Mouse (Mus musculus) forebrain, postnatal 0 days (tissue): ENCODE measurements around the gene Adi1. TPM values are rescaled to one million over a fixed set of nuclear protein-coding genes. Genes with fewer than 3 reads are reported as not detected.

Experiments used
- ATAC-seq: fragments of 200-750 bp; cut with Nextera tagmentation; 2 replicates; pipeline ENCODE4 v1.8.0; 2017; ENCODE audit warnings: mild to moderate bottlenecking, moderate library complexity
- DNase-seq: peaks from one replicate; pipeline ENCODE4 v3.0.0-alpha.2; 2015
- H3K27ac ChIP-seq: fragments of 300-500 bp; sonication (generic); 2 replicates; pipeline ENCODE4 v1.5.1; 2014; ENCODE audit warnings: low read depth, mild to moderate bottlenecking, antibody characterized with exemption, low read length, moderate library complexity, mixed read lengths
- H3K27me3 ChIP-seq: fragments of 300-500 bp; sonication (generic); 2 replicates; pipeline ENCODE4 v1.6.1; 2014; ENCODE audit warnings: mild to moderate bottlenecking, low read length, mixed read lengths; ENCODE audit not compliant: insufficient read depth
- H3K36me3 ChIP-seq: fragments of 300-500 bp; sonication (generic); 2 replicates; pipeline ENCODE4 v1.6.1; 2014; ENCODE audit warnings: mild to moderate bottlenecking, moderate library complexity; ENCODE audit not compliant: insufficient read depth
- H3K4me1 ChIP-seq: fragments of 300-500 bp; sonication (generic); 2 replicates; pipeline ENCODE4 v1.6.1; 2014; ENCODE audit warnings: antibody characterized with exemption; ENCODE audit not compliant: insufficient read depth
- H3K4me2 ChIP-seq: fragments of 300-500 bp; sonication (generic); 2 replicates; pipeline ENCODE4 v1.6.1; 2014; ENCODE audit warnings: low read depth, mild to moderate bottlenecking, moderate library complexity
- H3K4me3 ChIP-seq: fragments of 300-500 bp; sonication (generic); 2 replicates; pipeline ENCODE4 v1.5.1; 2014; ENCODE audit warnings: low read depth, low read length, mixed read lengths
- H3K9ac ChIP-seq: fragments of 300-500 bp; sonication (generic); 2 replicates; pipeline ENCODE4 v1.6.1; 2014; ENCODE audit warnings: mild to moderate bottlenecking
- H3K9me3 ChIP-seq: fragments of 300-500 bp; sonication (generic); 2 replicates; pipeline ENCODE4 v1.6.1; 2016; ENCODE audit warnings: low read length
- CTCF ChIP-seq: sonication (generic); IDR thresholded peaks from 2 replicates; pipeline ENCODE4 v1.5.1; 2016; ENCODE audit warnings: antibody characterized with exemption, control low read depth, low read depth
- WGBS: fragments of 180-500 bp; shearing (Covaris S2); extraction: QIAGEN DNeasy Blood & Tissue Kit; methylation state at CpG from one replicate; pipeline ENCODE4 v1.1.7; 2014; 5-methylcytosine and 5-hydroxymethylcytosine counted together
- polyA plus RNA-seq: library from polyadenylated mRNA; unstranded; fragments of >200 nt; fragmentation: Nextera tagmentation; extraction: Ambion mirVana; gene quantifications from 2 replicates; pipeline ENCODE4 v1.2.1, GENCODE M21; 2015
- total RNA-seq: library from RNA; depleted of rRNA; stranded (reverse); fragments of >200 nt; gene quantifications from 2 replicates; pipeline ENCODE4 v1.2.3, GENCODE M21; 2014

The Adi1 gene
- total and polyA plus RNA-seq, 2 experiments from 2014 or later: 9.4 to 27.9 TPM

DNA sequence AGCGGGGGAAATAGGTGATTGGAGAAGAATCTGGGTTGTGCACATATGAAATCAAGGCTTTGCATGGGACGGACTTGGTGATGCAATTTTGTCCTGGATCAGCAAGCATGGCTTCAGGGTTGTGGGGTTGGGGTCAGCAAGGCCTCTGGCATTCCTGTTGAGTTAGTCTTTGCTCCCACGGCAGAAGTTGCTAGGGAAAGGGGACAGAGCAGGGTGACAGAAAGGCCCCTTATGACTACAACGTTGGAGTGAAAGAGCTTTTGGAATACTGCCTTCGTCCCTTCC lies 836 bp downstream of the Adi1 start:
- H3K4me1 ChIP-seq: peaks cover 9% of the 10 kb centered on the region
- TF ChIP-seq CTCF: no peak
- WGBS: 73% methylated on average over 5 of the region's 5 CpGs

GRCm38 (mm10) chr12:28684674-28685073 lies 9.6 kb downstream of the Adi1 start:
- Histone ChIP-seq H3K36me3 (peaks cover 5% of the 10 kb centered on the region), H3K4me2 (no peak overlapping the region), H3K27ac (no peak overlapping the region), H3K4me3 (no peak overlapping the region), H3K4me1 (no peaks in the 10 kb centered on the region), H3K9ac (no peak overlapping the region), H3K27me3 (no peaks in the 10 kb centered on the region), H3K9me3 (no peaks in the 10 kb centered on the region)
- DNase-seq: no peak
- no peak for TF ChIP-seq CTCF
- WGBS: 89% methylated on average over 1 of the region's 1 CpGs
- no peak for ATAC-seq

More for the DNA sequence above, 836 bp downstream of the Adi1 start:
- DNase-seq: no peak
- Histone ChIP-seq H3K4me2 (peak overlapping the region; percentile 64), H3K27ac (peak overlapping the region; percentile 97), H3K27me3 (no peaks in the 10 kb centered on the region), H3K9ac (peak overlapping the region; percentile 80), H3K4me3 (peak overlapping the region; percentile 51; the same call in 1 of the 2 replicates), H3K9me3 (no peaks in the 10 kb centered on the region), H3K36me3 (no peaks in the 10 kb centered on the region)
- no peak for ATAC-seq

DNA sequence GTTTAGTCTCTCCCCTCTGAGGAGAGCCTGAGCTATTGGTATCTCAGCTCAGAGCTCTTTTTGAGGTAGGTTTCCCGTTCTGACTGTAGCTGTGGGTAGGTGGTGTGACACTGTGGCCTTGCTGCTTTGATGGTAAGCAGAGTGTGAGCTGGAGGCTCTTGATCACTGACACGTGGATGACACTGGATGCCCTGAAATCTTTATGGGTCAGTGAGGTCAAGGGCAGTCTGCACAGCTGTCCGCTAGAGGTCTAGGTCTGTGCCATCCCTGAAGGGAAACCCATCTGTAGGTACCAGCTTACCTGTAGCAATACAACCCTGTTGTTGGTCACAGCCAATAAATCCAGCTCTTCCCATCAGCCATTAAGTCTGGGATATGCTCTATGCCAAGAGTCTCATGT lies 10.7 kb downstream of the Adi1 start:
- Histone ChIP-seq H3K9me3 (no peaks in the 10 kb centered on the region), H3K4me2 (no peak overlapping the region), H3K4me1 (no peaks in the 10 kb centered on the region), H3K27ac (no peak overlapping the region), H3K4me3 (no peak overlapping the region), H3K36me3 (peaks cover 11% of the 10 kb centered on the region), H3K27me3 (no peaks in the 10 kb centered on the region), H3K9ac (no peak overlapping the region)
- DNase-seq (no peak), ATAC-seq (no peak)
- TF ChIP-seq CTCF: no peak
- 80% methylated on average over 3 of the region's 3 CpGs for WGBS

GRCm38 (mm10) chr12:28686199-28686879 lies 11.3 kb downstream of the Adi1 start:
- no peak overlapping the region for H3K9ac ChIP-seq
- ATAC-seq: no peak
- no peak overlapping the region for H3K4me3 ChIP-seq
- no peak for TF ChIP-seq CTCF
- no peaks in the 10 kb centered on the region for H3K4me1 ChIP-seq
- H3K9me3 ChIP-seq: no peaks in the 10 kb centered on the region
- no peak for DNase-seq
- H3K27ac ChIP-seq: no peak overlapping the region
- no peak overlapping the region for H3K4me2 ChIP-seq
- peaks cover 16% of the 10 kb centered on the region for H3K36me3 ChIP-seq
- WGBS: 60% methylated on average over 8 of the region's 8 CpGs
- H3K27me3 ChIP-seq: no peaks in the 10 kb centered on the region

GRCm38 (mm10) chr12:28688996-28689395 lies 14.0 kb downstream of the Adi1 start:
- Histone ChIP-seq H3K9me3 (no peaks in the 10 kb centered on the region), H3K4me3 (no peak overlapping the region), H3K9ac (no peak overlapping the region), H3K27me3 (no peaks in the 10 kb centered on the region), H3K4me1 (no peaks in the 10 kb centered on the region), H3K27ac (no peak overlapping the region), H3K4me2 (no peak overlapping the region), H3K36me3 (peaks cover 29% of the 10 kb centered on the region)
- ATAC-seq (no peak), DNase-seq (no peak)
- TF ChIP-seq CTCF: no peak
- 71% methylated on average over 6 of the region's 6 CpGs for WGBS

- no peak for TF ChIP-seq CTCF
- Histone ChIP-seq H3K9me3 (no peaks in the 10 kb centered on the region), H3K27me3 (no peaks in the 10 kb centered on the region), H3K4me3 (no peak overlapping the region), H3K9ac (no peak overlapping the region), H3K4me2 (no peak overlapping the region), H3K27ac (no peak overlapping the region), H3K36me3 (peaks cover 29% of the 10 kb centered on the region), H3K4me1 (no peaks in the 10 kb centered on the region)
- DNase-seq: no peak
- ATAC-seq: no peak
- 89% methylated on average over 7 of the region's 7 CpGs for WGBS
These were observed 15.7 kb downstream of the Adi1 start for GRCm38 (mm10) chr12:28690730-28691129.

GRCm38 (mm10) chr12:28693738-28694137 lies 18.7 kb downstream of the Adi1 start:
- no peak overlapping the region for H3K4me3 ChIP-seq
- no peak for TF ChIP-seq CTCF
- H3K4me2 ChIP-seq: no peak overlapping the region
- H3K27ac ChIP-seq: no peak overlapping the region
- H3K9ac ChIP-seq: no peak overlapping the region
- no peak for DNase-seq
- WGBS: 76% methylated on average over 3 of the region's 3 CpGs
- H3K27me3 ChIP-seq: no peaks in the 10 kb centered on the region
- H3K4me1 ChIP-seq: no peaks in the 10 kb centered on the region
- no peaks in the 10 kb centered on the region for H3K9me3 ChIP-seq
- ATAC-seq: no peak
- H3K36me3 ChIP-seq: peaks cover 36% of the 10 kb centered on the region

GRCm38 (mm10) chr12:28694231-28694630 lies 19.2 kb downstream of the Adi1 start:
- TF ChIP-seq CTCF: no peak
- Histone ChIP-seq H3K4me2 (no peak overlapping the region), H3K9ac (no peak overlapping the region), H3K27me3 (no peaks in the 10 kb centered on the region), H3K36me3 (peaks cover 35% of the 10 kb centered on the region), H3K4me1 (no peaks in the 10 kb centered on the region), H3K4me3 (no peak overlapping the region), H3K9me3 (no peaks in the 10 kb centered on the region), H3K27ac (no peak overlapping the region)
- 90% methylated on average over 2 of the region's 2 CpGs for WGBS
- ATAC-seq (no peak), DNase-seq (no peak)
